Mouse (Mus musculus) liver, embryonic 13.5 days (tissue): Measurements from ENCODE around the gene Rhoj. TPM values are rescaled to one million over a fixed set of nuclear protein-coding genes. Genes with fewer than 3 reads are reported as not detected.

Experiments
- ATAC-seq: fragments of 200-750 bp; cut with Nextera tagmentation; 2 replicates; pipeline ENCODE4 v1.8.0; 2017; ENCODE audit warnings: low read depth, mild to moderate bottlenecking, moderate number of reproducible peaks, moderate library complexity
- DNase-seq: peaks from one replicate; pipeline ENCODE4 v3.0.0; 2022
- H3K27ac ChIP-seq: fragments of 300-500 bp; sonication (generic); 2 replicates; pipeline ENCODE4 v1.5.1; 2015; ENCODE audit warnings: moderate library complexity, mild to moderate bottlenecking, inconsistent platforms
- H3K27me3 ChIP-seq: fragments of 300-500 bp; sonication (generic); 2 replicates; pipeline ENCODE4 v1.6.1; 2015; ENCODE audit warnings: mild to moderate bottlenecking, inconsistent platforms
- H3K36me3 ChIP-seq: fragments of 300-500 bp; sonication (generic); 2 replicates; pipeline ENCODE4 v1.6.1; 2015; ENCODE audit warnings: mild to moderate bottlenecking, inconsistent platforms
- H3K4me1 ChIP-seq: fragments of 300-500 bp; sonication (generic); replicated peaks from 2 replicates; pipeline ENCODE4 v1.6.1; 2015; ENCODE audit warnings: inconsistent platforms
- H3K4me2 ChIP-seq: fragments of 300-500 bp; sonication (generic); 2 replicates; pipeline ENCODE4 v1.6.1; 2015; ENCODE audit warnings: inconsistent platforms, mild to moderate bottlenecking, moderate library complexity
- H3K4me3 ChIP-seq: fragments of 300-500 bp; sonication (generic); replicated peaks from 2 replicates; pipeline ENCODE4 v1.5.1; 2015; ENCODE audit warnings: mild to moderate bottlenecking, inconsistent platforms
- H3K9ac ChIP-seq: fragments of 300-500 bp; sonication (generic); 2 replicates; pipeline ENCODE4 v1.6.1; 2015; ENCODE audit warnings: mild to moderate bottlenecking, inconsistent platforms
- H3K9me3 ChIP-seq: fragments of 300-500 bp; sonication (generic); replicated peaks from 2 replicates; pipeline ENCODE4 v1.6.1; 2016; ENCODE audit warnings: inconsistent platforms
- WGBS: fragments of 180-500 bp; shearing (Covaris S2); methylation state at CpG from one replicate; pipeline ENCODE4 v1.1.7; 2015; ENCODE audit not compliant: insufficient replicate concordance; 5-methylcytosine and 5-hydroxymethylcytosine counted together
- polyA plus RNA-seq: library from polyadenylated mRNA; unstranded; fragments of >200 nt; fragmentation: Nextera tagmentation; extraction: Ambion mirVana; gene quantifications from 2 replicates; pipeline ENCODE4 v1.2.1, GENCODE M21; 2015

The Rhoj gene
- polyA plus RNA-seq, 1 experiment from 2014 or later = 7.8 TPM

DNA sequence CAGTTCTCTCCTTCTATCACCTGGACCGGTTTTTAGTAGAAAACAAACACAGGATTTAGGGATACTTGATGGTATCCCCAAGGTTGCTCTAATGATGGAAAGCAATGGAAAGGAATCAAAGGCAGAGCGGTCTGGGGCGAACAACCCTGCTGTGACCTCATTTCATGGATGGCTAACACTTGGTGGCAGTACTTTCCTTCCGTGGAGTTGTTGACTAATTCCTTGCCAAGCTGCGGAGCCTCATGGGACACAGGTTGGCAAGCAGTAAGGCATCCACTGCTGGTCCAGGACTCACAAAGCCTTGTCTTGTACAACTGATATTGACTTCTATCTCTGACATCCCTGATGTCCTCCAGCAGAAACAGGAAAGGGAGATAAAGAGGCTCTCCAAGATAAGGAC is 60.4 kb downstream of the Rhoj start:
- H3K4me3 ChIP-seq = no peak overlapping the region
- H3K27me3 ChIP-seq = no peaks in the 10 kb centered on the region
- H3K9ac ChIP-seq = no peak overlapping the region
- no peak for ATAC-seq
- H3K4me1 ChIP-seq = no peaks in the 10 kb centered on the region
- DNase-seq = no peak
- H3K9me3 ChIP-seq = no peaks in the 10 kb centered on the region
- no peaks in the 10 kb centered on the region for H3K36me3 ChIP-seq
- H3K27ac ChIP-seq = no peak overlapping the region
- no peak overlapping the region for H3K4me2 ChIP-seq
- 74% methylated on average over 5 of the region's 5 CpGs for WGBS

DNA sequence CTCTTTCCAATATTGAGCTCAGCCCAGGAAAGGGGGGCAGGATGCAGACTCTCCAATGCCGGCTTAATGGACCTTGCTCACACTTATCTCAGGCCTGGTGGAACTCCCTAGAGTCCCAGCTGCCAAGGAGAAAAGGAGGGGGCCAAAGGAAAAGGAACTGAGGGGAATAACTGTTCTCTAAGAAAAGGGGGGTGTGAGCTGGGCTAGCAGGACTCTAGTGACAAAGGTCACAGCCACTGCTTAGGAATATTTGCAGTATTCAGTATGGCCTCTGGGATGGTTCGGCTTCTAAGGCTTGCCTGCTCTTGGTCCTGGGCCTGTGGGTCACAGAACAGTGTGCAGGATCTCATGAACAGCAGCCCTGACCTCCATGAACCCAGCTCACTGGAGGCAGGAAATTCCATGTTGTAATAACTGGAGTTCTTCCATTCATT is 61.3 kb downstream of the Rhoj start:
- no peaks in the 10 kb centered on the region for H3K36me3 ChIP-seq
- H3K27me3 ChIP-seq = no peaks in the 10 kb centered on the region
- WGBS = 42% methylated on average over 2 of the region's 2 CpGs
- no peaks in the 10 kb centered on the region for H3K4me1 ChIP-seq
- no peaks in the 10 kb centered on the region for H3K9me3 ChIP-seq
- H3K9ac ChIP-seq = no peak overlapping the region
- no peak overlapping the region for H3K4me2 ChIP-seq
- ATAC-seq (no peak; the same call in 1 of the 2 replicates), DNase-seq (no peak)
- H3K27ac ChIP-seq = no peak overlapping the region
- no peak overlapping the region for H3K4me3 ChIP-seq

DNA sequence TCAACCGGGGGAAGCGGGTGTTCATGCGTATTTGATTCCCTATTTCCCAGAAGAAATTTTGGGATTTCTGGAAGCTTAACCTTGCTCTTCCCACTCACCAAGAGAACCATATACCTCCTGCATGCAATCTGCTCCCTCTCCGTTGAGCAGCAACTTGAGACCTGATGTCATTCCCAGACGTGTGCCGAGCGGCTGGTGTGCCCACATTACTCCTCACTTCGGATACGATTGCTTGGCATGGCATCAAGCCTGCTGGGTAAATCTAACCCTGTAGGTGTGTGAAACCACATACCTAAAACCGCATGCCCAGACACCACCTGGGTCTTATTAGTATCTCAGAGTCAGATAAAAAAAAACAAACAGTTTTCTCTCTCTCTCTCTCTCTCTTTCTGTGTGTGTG is 66.3 kb downstream of the Rhoj start:
- Histone ChIP-seq H3K4me3 (no peak overlapping the region), H3K4me2 (no peak overlapping the region), H3K27me3 (no peaks in the 10 kb centered on the region), H3K4me1 (no peaks in the 10 kb centered on the region), H3K27ac (no peak overlapping the region), H3K9ac (no peak overlapping the region), H3K36me3 (no peaks in the 10 kb centered on the region), H3K9me3 (no peaks in the 10 kb centered on the region)
- WGBS = 78% methylated on average over 10 of the region's 10 CpGs
- no peak for DNase-seq
- ATAC-seq = no peak

- Histone ChIP-seq H3K36me3 (no peaks in the 10 kb centered on the region), H3K4me2 (no peak overlapping the region), H3K4me3 (no peak overlapping the region), H3K27ac (no peak overlapping the region), H3K27me3 (no peaks in the 10 kb centered on the region), H3K9me3 (no peaks in the 10 kb centered on the region), H3K9ac (no peak overlapping the region), H3K4me1 (no peaks in the 10 kb centered on the region)
- ATAC-seq (no peak), DNase-seq (no peak)
- 73% methylated on average over 12 of the region's 12 CpGs for WGBS
Observed at GRCm38 (mm10) chr12:75375060-75375459, 66.9 kb downstream of the Rhoj start.

- H3K27me3 ChIP-seq = no peaks in the 10 kb centered on the region
- no peak overlapping the region for H3K4me3 ChIP-seq
- no peaks in the 10 kb centered on the region for H3K9me3 ChIP-seq
- DNase-seq (no peak), ATAC-seq (no peak)
- H3K4me2 ChIP-seq = no peak overlapping the region
- H3K4me1 ChIP-seq = no peaks in the 10 kb centered on the region
- no peak overlapping the region for H3K27ac ChIP-seq
- 80% methylated on average over 6 of the region's 6 CpGs for WGBS
- no peaks in the 10 kb centered on the region for H3K36me3 ChIP-seq
- no peak overlapping the region for H3K9ac ChIP-seq
Observed at GRCm38 (mm10) chr12:75376126-75376525, 68.0 kb downstream of the Rhoj start.

- Histone ChIP-seq H3K27ac (no peak overlapping the region), H3K27me3 (no peaks in the 10 kb centered on the region), H3K36me3 (no peaks in the 10 kb centered on the region), H3K4me1 (no peaks in the 10 kb centered on the region), H3K4me3 (no peak overlapping the region), H3K9ac (no peak overlapping the region), H3K9me3 (no peaks in the 10 kb centered on the region), H3K4me2 (no peak overlapping the region)
- ATAC-seq (no peak), DNase-seq (no peak)
- 70% methylated on average over 9 of the region's 9 CpGs for WGBS
Observed at GRCm38 (mm10) chr12:75386731-75387130, 78.6 kb downstream of the Rhoj start.

GRCm38 (mm10) chr12:75387156-75387555 is 79.0 kb downstream of the Rhoj start:
- no peak for DNase-seq
- Histone ChIP-seq H3K27ac (no peak overlapping the region), H3K9ac (no peak overlapping the region), H3K36me3 (no peaks in the 10 kb centered on the region), H3K4me2 (no peak overlapping the region), H3K4me3 (no peak overlapping the region), H3K9me3 (no peaks in the 10 kb centered on the region), H3K27me3 (no peaks in the 10 kb centered on the region), H3K4me1 (no peaks in the 10 kb centered on the region)
- 73% methylated on average over 8 of the region's 8 CpGs for WGBS
- ATAC-seq = no peak

GRCm38 (mm10) chr12:75387846-75388245 is 79.7 kb downstream of the Rhoj start:
- no peaks in the 10 kb centered on the region for H3K4me1 ChIP-seq
- H3K36me3 ChIP-seq = no peaks in the 10 kb centered on the region
- no peak overlapping the region for H3K4me2 ChIP-seq
- 78% methylated on average over 15 of the region's 15 CpGs for WGBS
- H3K27me3 ChIP-seq = no peaks in the 10 kb centered on the region
- no peak overlapping the region for H3K9ac ChIP-seq
- ATAC-seq (no peak), DNase-seq (no peak)
- H3K9me3 ChIP-seq = no peaks in the 10 kb centered on the region
- H3K4me3 ChIP-seq = no peak overlapping the region
- no peak overlapping the region for H3K27ac ChIP-seq

DNA sequence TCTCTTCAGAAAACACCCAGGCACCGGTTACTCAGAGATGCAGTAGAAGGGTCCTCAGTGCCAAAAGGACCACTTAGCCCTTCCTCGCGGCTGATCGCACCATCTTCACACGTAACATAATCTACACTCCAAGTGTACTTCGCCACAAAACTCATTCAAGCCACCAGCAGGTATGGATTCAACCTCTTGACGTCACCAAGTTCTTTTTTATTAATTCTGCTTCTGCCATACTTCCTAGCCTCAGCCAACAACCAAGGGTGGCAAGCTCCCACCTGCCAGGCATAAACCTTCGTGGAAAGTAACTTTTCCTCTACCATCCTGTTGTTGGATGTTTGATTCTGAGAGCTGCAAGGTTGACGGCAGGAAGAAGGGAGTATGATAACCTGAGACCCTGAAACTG is 80.4 kb downstream of the Rhoj start:
- no peak for ATAC-seq
- WGBS = 77% methylated on average over 9 of the region's 9 CpGs

DNA sequence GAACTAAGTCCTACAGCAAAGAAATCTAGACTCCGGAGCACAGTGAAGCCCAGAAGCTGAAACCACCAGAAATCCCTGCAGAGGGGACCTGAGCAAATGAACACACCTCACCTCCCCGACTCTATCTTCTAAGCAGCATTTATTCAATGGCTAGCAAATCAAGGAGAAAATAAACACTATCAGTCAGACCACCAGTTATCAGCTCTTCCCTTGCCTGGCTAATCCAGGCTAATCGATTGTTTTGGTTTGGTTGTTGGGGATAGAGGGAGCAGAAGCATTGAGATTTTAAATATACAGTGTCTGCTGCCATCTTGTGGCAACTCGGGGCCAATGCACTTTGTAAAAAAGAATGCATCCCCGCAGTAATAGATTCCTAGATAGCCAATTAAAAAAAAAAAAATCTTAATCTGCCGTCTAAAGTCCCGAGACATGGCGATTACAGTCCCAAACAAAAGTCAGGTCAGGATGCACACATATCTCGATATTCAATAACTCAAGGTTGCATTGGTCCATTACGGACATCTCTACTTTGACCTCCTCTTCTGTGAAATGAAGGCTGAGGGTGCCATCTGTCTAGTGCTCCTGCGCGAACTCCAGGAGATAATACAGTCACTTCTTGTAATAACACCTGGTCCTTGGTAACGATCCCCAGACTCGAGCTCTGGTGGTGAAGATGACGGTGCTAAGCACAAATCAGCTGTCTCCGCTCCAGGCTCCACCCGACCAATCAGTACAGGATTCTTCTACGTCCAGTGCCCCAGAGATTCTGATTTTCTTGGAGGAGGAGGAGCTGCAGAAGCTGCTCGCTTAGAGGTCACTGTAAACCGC is 81.4 kb downstream of the Rhoj start:
- H3K4me3 ChIP-seq = no peak overlapping the region
- H3K4me2 ChIP-seq = no peak overlapping the region
- DNase-seq (no peak), ATAC-seq (no peak)
- H3K27me3 ChIP-seq = no peaks in the 10 kb centered on the region
- 45% methylated on average over 20 of the region's 20 CpGs for WGBS
- H3K27ac ChIP-seq = no peak overlapping the region
- no peaks in the 10 kb centered on the region for H3K36me3 ChIP-seq
- no peaks in the 10 kb centered on the region for H3K9me3 ChIP-seq
- no peak overlapping the region for H3K9ac ChIP-seq
- H3K4me1 ChIP-seq = no peaks in the 10 kb centered on the region

More for the DNA sequence above, 80.4 kb downstream of the Rhoj start:
- Histone ChIP-seq H3K27me3 (no peaks in the 10 kb centered on the region), H3K4me3 (no peak overlapping the region), H3K4me1 (no peaks in the 10 kb centered on the region), H3K9me3 (no peaks in the 10 kb centered on the region), H3K9ac (no peak overlapping the region), H3K27ac (no peak overlapping the region), H3K4me2 (no peak overlapping the region), H3K36me3 (no peaks in the 10 kb centered on the region)
- DNase-seq = no peak

DNA sequence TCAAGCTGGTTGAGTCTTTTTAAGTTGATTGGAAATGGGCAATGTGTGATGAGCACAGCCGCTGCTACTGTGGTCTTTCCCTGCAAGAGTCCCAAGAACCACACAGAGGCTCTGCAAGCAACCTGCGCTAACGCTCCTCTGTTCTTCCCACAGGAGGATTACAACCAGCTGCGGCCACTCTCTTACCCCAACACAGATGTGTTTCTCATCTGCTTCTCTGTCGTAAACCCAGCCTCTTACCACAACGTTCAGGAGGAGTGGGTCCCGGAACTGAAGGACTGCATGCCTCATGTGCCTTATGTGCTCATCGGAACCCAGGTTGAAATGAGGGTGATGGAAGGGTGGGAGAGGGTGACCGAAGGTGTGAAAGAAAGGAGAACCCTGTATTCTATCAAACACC is 83.4 kb downstream of the Rhoj start:
- no peak for DNase-seq
- no peak overlapping the region for H3K27ac ChIP-seq
- H3K4me2 ChIP-seq = no peak overlapping the region
- no peaks in the 10 kb centered on the region for H3K27me3 ChIP-seq
- no peak for ATAC-seq
- WGBS = 76% methylated on average over 9 of the region's 9 CpGs
- no peaks in the 10 kb centered on the region for H3K4me1 ChIP-seq
- H3K36me3 ChIP-seq = no peaks in the 10 kb centered on the region
- H3K9me3 ChIP-seq = no peaks in the 10 kb centered on the region
- no peak overlapping the region for H3K4me3 ChIP-seq
- no peak overlapping the region for H3K9ac ChIP-seq
